Mouse (Mus musculus) liver (tissue): ENCODE measurements around the gene Olig3.
A peak's percentile ranks its signal among the peaks of the same experiment; 100 is the strongest.
"Not testable (repeated sequence)": the region's sequence is repeated elsewhere in the genome, so short reads cannot be mapped to it uniquely, and the experiment has no call there.

ENCODE experiments used
- DNase-seq: peaks from one replicate; pipeline ENCODE4 v3.0.0-alpha.2; 2020; ENCODE audit warnings: mixed read lengths

The Olig3 gene

DNA sequence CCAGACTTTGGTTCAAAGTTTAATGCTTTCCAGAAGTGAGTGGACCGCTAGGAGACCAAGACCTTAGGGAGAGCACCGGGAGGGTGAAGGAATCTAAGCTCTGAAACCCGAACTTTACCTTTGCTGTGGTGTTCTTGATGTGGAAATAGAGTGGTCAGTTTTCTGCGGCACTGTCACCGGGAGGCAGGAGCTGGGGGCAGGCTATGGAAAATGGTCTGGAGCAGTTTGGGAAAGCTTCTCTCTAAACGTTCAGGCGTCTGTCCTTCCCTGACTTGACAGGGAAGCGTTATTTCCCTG is 5.9 kb downstream of the Olig3 start:
- DNase-seq, result no peak

DNA sequence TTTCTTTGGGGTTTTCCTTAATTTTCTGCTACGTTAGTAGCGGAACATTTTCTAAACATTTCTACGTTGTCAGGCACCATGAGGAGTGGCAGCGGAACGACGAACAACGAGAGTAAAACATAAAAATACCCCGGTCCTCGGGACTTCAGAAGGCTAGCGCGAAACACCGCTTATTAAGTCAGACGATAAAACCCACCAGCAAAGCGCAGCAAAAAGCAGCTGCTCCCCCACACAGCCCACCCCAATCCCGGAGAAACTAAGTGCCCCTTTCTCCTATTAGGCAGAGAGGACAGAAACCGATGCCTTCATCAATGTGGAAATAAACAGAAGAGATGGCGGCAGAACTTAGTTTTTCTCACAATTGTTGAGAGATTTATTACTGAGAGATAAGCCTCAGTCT is 6.5 kb downstream of the Olig3 start:
- no peak for DNase-seq

DNA sequence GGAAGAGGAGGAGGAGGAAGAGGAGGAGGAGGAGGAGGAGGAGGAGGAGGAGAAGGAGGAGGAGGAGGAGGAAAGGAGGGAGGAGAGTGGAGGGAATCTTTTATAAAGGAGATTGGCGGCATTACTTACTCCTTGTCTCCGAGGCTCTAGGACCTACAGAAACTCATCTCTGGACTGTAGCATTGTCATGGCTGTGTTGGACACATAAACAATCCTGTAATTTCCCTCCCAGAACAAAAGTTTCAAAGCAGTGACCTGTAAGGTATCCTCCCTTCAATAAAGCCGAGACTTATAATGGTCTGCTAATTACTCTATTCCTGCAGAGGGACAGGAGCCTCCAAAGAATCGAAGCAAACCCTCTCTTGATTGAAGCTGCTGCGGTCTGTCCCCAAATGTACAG is 7.0 kb downstream of the Olig3 start:
- DNase-seq, result no peak

DNA sequence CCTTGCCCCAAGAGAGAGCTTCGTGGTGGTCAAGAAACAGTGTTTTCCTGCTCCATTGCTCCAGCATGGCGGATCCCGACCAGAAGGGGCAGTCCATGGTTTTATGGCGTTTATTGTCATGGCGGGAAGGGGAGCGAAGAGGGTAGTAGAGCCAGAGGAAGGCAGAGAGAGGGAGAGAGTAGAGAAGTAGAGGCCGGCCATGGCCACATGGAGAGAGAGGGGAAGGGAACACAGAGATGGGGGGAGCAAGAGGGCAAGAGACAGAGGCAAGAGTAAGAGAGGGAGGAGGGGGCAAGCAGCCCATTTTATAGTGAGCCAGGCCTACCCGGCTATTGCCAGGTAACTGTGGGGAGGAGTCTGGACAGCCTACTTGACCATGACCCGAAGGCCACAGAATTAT is 12.8 kb downstream of the Olig3 start:
- no peak for DNase-seq

DNA sequence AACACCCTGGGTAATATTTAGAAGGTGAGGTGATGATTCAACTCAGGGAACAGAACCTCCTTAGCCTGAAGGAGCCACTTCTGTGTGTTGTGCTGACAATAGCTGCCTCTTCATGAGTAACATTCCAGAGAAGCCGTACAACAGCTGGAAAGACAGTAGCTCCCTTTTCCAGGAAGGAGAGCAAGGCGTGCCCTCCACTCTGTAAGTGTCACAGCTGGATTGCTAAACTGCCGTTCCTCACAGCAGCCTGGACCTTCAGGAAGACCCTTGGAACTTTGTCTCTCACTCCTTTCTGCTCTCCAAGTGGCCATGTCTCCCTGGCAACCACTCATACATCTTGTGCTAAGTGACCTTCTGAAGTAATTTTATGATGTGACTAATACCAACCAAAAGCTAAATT is 13.8 kb downstream of the Olig3 start:
- DNase-seq, result no peak

DNA sequence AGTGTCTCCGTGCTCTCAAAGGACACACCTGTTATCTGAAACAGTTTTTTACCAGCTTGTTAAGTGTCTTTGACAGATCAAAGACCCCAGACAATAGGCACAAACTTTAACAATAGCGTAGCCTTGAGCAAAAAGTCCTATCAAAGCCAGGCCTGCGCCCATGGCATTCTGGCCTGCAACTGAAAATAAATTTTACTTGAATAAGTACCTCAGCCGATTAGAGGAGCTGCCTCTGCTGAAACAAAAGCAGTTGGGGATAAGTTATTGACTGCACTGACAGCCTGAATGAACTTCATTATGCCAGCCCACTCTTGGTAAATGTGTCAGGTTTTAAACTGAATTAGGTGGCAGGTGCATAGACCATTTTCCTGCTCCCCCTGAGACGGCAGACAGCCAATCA is 15.9 kb downstream of the Olig3 start:
- no peak for DNase-seq

DNA sequence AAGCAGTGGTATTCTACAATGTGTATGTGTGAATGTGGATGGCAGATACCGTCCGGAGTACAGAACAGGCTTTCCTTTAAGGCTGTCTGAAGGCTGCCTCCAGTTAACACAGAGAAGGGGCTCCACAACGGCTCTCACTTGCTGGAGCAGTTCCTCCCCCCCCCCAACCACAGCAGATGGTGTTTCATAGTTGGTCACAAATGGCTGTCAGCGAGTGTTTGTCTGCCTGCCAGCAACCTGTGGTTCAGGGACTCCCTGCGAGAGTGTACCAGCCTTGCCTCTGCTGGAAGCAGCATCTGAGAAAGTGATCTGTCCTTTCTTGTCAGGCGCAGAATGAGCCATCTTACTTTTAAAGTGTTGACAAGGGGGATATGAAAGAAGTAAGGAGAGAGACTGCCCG is 17.5 kb downstream of the Olig3 start:
- DNase-seq, result no peak

DNA sequence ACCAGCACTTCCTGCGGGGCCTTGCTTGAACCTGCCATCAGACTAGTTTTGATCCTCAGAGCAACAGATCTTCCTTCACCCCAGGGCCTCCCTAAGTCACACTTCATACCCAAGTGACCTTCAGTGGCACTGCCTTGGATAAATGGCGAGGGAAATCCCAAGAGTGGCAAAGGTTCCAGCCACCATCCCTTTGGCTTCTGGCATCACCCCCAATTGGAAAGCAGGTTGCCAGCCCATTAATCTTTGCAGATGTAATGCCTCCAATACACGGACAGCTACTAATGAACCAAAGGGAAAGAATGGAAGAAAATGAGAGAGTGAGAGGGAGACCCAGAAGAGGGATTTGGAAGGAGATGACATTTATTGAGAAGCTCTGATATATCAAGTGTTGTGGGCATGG is 18.0 kb downstream of the Olig3 start:
- DNase-seq, result no peak

DNA sequence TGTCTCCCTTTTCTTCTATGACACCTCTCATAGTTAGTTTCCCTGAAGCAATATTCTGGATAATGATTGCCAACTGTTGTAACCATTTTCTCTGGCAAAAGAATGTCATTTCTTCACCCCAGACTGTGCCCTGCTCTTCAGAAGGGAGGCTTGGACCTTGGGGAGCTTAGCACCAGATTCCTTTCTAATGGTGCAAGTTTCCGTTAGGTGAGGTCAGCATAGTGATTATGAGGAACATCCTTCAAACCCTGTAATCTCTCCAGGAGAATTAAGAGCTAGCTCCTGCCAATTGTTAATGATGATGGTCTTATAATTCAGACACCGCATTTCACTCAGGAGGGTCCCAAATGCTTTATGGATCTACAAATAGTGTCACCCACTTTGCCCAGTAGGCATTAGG is 19.5 kb downstream of the Olig3 start:
- DNase-seq, result no peak

DNA sequence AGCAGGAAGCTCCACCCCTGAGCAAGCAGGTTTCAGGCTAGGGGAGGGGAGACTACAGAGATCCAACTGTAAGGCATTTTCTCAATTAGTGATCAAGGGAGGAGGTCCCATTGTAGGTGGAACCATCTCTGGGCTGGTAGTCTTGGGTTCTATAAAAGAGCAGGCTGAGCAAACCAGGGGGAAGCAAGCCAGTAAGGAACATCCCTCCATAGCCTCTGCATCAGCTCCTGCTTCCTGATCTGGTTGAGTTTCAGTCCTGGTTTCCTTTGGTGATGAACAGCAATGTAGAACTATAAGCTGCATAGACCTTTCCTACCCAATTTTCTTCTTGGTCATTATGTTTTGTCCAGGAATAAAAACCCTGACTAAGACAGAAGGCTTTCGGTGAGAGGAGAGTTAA is 24.6 kb downstream of the Olig3 start:
- DNase-seq, result not testable (repeated sequence)

DNA sequence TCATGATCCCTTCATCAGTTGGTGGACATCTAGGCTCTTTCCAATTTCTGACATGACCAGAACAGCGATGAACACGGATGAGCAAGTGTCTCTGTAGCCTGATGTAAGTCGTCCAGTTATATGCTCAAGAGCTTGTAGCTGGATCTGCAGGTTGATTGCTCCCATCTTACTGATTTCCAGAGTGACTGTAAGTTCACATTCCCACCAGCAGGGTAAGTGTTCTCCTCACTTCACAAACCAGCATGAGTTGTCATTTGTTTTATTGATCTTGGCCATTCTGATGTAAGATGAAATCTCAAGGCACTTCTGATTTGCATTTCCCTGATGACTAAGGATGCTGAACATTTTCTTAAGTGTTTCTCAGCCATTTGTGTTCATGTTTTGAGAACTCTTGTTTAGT is 27.8 kb downstream of the Olig3 start:
- no peak for DNase-seq

DNA sequence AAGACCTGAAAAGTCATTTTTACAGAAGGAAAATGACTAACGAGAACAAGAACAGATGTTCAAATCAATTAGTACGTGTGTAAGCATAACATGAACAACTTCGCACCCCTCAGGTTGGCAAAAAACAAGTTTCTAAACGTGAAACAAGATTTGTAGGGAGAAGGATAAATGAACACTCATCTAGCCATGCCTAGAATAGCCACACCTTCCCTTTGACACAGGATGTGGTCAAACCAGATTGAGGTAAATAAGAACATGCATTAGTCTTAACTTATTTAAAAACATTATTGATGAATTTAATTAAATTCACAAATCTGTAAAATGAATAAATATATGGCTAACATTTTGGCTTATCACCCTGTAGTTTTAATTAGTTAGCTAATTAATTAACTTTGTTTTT is 35.5 kb downstream of the Olig3 start:
- no peak for DNase-seq

DNA sequence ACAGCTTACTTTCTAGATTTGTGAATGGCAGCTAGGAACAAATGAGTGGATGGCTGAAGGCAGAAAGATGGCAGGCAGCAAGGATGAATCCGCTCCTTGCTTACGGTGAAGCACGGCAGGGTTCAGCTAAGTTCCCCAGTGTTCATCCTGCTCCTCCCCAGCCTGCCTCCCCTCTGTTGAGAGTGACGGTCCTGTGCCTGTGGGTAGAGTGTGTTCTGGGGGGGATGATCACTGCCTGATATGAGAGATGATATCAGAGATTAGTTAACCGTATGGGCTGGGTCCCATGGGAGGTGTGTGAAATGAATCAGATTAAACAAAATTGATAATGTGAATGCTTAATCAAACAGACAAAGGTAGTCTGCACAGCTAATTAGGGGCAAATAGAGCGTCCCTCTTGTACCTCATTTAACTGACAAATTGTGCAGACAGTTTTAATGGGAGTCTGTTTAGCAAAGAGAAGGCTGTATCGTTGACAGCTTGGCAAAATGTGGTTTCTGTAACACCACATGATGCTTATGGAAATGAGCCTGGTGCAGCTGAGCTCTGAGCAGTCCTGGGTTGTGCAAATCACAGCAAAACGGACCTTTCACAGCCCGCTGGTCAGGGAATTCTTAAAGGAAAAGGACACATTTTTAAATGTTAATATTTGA is 40.3 kb downstream of the Olig3 start:
- DNase-seq, result no peak

DNA sequence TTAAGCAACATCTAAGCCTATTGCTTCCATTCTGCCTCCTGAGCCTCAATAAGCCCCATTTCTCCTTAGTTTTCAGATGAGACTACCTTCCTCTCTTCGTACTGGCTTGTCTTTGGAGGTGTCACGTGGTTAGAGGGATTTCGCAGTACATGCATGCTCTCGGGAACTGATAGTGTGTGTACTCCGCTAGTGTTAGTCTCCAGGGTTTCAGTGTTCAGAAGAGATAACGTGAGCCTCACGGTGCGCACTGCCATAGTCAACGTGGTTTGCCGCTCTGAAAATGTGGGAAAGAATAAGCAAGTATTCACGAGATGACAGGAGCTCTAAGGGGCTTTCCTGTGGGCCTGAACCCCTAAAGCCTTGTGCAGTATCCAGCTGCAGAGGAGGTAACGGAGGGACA is 41.1 kb downstream of the Olig3 start:
- DNase-seq, result peak; percentile 23

DNA sequence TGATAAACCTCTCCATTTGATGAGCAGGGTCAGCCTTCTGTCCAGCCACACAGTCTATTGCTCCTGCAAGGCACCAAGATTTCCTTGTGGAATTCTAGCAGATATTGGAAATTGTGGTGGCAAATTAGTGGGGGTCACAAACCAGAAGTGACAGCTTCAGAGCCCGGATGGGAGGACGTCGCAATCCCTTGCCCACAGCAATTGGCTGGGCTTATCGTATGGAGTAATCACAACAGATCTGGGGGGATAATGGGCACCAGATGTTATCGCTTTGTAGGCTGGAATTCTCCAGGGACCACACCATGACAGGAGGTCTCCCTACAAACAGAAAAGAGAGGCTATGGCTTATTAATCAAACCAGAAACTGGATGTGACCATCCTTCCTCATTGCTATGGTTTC is 44.8 kb downstream of the Olig3 start:
- DNase-seq, result no peak

DNA sequence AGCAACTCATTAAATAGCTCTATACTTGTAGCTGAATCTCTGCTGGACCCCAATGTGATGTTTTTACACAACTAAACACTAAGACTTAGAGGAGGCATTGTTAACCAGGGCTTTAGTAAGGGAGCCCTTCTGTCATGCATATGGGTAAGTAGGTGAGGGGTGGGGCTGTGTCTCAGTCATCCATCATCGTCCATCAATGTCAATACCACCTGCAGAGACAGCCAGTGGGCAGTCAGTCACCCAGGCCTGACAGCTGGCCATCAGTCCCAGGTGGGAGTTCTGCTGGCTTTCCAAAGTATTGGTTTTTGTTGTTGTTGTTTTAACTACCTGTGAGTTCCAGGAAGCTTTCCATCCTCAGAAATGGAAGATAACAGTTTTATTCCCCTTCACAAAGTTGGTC is 48.1 kb downstream of the Olig3 start:
- no peak for DNase-seq

DNA sequence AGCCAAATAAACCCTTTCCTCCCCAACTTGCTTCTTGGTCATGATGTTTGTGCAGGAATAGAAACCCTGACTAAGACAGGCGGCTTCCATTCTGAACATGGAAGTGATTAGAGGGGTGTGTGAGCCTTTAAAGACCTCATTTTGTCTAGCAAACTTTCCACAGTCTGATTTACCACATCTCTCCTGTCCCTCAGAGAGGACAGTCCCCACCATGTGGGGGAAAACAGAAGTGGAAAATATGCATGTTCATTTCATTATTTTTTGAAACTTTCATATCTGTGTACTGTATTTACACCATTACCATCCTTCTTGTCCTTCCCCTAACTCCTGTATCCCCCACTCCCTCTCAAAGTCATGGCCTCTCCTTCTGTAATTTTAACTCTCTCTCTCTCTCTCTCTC is 49.6 kb downstream of the Olig3 start:
- DNase-seq, result no peak

DNA sequence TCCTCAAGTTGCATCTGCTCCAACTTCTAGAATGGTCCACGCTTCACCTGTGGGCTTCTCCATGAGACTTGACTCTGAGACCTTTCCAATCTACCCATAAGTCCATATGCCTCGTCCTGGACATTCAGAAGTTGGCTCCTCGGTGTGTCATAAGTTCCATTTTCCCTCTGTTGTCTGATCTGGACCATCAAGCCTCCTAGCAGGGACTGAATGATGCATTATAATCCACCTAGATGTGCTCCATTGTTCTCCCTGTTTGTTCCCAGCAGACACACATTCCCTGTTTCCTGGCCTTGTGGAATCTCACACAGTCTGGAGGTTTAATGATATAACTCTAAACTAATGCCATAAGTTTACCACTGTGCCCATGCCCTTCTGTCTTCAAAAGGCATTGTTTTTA is 50.8 kb downstream of the Olig3 start:
- no peak for DNase-seq
